Mouse (Mus musculus) brain, adult 2 months (tissue): ENCODE results near the gene Csk.

Experiments
- DNase-seq: peaks from one replicate; pipeline ENCODE4 v3.0.0; 2011; ENCODE audit warnings: low read depth, low spot score

The Csk gene

DNA sequence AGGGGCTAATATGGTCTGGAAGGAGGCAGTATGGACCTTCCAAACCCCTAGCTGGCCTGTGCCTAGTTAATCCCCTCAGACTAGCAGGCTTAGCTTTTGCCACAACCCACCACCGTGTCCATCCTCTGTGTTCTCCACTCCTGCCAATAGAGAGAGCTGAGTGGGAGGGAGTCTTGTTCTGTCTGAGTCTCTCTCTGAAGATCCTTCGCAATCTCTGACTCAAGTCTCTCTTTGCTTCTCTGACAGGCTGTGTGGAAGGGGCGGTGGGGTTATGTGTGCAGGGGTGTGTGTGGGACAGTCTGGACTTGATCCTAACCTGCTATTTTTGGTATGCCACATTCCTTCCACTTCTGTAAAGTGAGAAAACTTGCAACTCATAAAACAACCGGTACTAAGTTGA, 48.6 kb downstream of the Csk start:
- peak; percentile 59 for DNase-seq

DNA sequence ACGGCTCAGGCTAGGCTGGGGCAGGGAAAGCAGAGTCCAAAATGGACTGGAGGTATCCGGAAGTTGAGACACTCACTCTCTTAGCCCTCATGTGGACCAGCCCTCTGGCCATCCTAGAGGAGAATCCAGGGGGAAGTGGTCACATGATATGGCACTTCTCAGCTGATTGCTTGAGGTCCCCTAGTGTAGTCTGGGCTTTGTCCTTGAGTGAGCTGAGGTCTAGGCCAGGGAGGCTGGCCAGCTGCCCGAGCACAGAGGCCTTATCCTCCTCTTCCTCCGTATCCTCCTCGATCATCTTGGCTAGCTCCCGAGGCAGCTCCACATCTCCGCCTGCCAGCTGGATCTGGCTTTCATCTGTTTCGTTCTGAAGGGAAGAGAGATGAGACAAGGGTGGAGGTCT, 51.3 kb downstream of the Csk start:
- DNase-seq: no peak

DNA sequence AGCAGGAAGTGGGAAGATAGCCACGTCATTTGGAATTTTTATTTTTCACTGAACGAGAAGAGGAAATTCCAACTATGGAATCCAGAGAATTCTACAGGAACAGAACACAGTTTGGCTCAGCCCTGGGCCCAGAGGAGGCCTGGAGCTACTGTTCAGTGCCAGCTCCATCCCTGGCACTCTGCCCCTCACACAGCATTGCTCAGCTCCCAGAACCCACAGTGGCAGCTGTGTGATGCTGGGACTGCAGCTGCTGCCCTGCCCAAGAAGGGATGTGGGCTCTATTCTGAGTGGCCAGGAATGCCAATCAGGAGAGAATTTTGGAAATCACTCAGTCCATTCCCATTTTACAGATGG, 52.1 kb downstream of the Csk start:
- DNase-seq: peak; percentile 92

DNA sequence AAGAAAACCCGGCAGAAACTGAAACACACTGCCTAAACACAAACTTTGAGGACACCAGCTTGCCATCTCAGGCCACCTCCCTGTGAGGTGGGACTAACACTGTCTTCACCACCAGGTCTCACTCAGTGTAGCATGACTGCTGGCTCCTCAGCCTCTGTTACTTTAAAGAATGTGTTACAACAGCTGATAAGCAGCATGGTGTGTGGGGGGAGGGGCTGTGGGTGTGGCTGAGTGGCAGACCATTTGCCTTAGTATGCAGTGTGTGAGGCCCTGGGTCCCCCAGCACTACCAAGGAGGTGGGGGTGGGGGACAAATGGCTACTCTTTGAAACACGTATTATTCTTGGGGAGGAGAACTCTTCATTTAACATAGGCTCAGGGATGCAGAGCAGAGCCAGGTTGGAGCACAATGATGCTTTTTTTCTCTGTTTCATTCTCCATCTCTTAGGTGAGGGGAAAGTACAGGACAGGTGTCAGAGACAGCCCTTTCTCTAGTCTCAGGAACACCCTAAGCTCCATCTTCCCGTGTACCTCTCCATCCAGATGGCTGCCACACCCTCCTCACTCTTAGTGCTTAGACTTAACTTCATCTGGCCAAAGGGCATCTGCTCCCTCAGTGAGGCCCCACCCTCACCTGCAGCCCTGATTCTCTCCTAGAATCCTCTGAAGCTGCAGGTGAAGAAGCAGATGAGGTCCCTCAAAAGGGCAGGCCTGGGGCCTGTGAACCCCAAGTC, 52.6 kb downstream of the Csk start:
- no peak for DNase-seq

GRCm38 (mm10) chr9:57598851-57599563, 54.4 kb downstream of the Csk start:
- DNase-seq: no peak

DNA sequence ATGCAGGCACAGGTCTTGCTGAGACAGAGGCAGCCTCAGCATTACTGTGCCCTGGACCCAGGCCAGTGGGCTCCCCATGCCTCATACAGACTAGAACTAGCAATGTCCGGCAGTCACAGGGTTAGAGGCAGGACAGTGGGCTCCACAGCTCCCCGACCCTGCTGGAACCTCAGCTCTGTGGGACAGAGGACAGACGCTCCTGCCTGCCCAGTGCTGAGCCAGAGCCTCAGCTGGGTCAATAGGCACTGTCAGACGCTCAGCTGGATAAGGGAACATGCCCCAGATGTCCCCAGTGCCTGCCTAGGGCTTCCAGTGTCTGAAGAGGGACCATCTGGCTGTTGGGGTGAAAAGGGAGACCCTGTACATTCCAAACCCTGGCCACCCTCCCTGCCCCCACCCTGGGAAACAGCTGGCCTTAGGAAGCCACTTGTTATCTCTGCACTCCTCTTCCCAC, 55.5 kb downstream of the Csk start:
- DNase-seq: peak; percentile 29

DNA sequence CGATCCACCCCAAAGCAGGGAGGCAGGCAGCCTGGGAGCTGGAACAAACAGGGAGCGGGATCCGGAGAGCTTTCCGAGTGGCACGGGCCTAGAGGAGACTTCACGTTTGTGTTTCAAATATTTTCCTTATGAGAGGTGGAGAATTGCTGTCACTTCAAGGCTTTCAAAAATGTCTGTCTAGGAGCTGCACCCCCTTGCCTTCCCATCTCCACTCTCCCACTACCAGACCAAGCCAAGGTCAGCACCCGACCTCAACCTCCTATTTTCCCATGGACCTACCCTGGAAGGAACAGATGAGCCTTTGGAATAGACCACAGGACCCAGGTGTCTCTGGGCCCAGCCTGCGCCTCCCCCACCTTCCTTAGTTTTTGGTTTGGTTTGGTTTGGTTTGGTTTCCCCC, 56.2 kb downstream of the Csk start:
- no peak for DNase-seq

DNA sequence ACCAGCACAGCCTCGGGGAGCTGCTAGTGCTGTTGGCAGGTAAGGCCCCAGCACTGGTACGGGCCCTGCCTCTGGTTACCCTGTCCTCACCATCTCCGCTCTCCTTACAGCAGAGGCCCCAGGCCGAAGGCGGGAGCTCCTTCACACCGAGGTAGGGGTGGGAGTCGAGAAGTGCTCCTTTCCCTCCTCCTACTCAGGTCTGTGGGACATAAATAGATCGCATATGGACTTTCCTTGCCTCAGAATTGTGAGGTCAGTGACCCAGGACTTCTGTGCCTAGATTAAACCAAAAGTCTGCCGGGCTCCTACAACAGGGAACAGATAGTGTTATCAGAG, 59.3 kb downstream of the Csk start:
- no peak for DNase-seq

- peak; percentile 40 for DNase-seq
Observed at GRCm38 (mm10) chr9:57593454-57594173, 59.8 kb downstream of the Csk start.

- peak; percentile 83 for DNase-seq
Observed at GRCm38 (mm10) chr9:57590726-57591125, 62.7 kb downstream of the Csk start.

GRCm38 (mm10) chr9:57589224-57590126, 64.0 kb downstream of the Csk start, which contains the start of gene Ulk3:
Gene Ulk3 (plus strand): TSS chr9:57589452.
- peak; percentile 88 for DNase-seq

GRCm38 (mm10) chr9:57584991-57585390, 68.4 kb downstream of the Csk start:
- no peak for DNase-seq

DNA sequence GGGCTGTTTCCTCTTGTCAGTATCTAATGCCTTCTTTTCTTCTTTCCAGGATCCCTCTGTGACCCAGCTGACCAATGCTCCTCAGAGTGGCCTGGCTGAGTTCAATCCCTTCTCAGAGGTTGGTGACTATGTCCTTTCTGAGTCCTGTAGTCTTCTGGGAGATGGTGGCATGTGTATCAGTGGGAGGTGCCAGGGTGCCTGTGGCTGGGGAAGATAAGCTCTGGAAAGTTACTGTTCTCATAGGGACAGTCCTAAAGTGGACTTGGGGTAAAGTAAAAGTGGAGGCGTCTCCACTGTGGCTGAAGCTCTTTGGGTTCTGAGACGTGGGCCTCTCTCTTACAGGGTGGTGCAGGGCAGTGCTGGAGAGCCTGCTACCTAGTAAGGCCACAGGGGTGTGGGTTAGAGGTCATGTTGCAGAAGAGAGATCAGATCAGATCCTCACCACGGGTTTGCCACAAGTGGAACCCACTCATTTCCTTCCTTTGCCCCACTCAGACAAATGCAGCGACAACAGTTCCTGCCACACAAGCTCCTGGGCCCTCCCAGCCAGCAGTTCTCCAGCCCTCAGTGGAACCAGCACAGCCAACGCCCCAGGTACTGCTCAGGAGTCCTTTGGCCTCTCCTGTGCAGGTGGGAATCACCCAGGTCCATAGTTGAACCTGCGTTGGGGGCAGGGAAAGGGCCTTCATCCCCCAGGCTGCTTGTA, 76.1 kb downstream of the Csk start:
- DNase-seq: no peak
